Mouse (Mus musculus): Measurements from ENCODE around the gene March9.
"Not testable (repeated sequence)": the region's sequence is repeated elsewhere in the genome, so short reads cannot be mapped to it uniquely, and the experiment has no call there.

March9 gene

DNA sequence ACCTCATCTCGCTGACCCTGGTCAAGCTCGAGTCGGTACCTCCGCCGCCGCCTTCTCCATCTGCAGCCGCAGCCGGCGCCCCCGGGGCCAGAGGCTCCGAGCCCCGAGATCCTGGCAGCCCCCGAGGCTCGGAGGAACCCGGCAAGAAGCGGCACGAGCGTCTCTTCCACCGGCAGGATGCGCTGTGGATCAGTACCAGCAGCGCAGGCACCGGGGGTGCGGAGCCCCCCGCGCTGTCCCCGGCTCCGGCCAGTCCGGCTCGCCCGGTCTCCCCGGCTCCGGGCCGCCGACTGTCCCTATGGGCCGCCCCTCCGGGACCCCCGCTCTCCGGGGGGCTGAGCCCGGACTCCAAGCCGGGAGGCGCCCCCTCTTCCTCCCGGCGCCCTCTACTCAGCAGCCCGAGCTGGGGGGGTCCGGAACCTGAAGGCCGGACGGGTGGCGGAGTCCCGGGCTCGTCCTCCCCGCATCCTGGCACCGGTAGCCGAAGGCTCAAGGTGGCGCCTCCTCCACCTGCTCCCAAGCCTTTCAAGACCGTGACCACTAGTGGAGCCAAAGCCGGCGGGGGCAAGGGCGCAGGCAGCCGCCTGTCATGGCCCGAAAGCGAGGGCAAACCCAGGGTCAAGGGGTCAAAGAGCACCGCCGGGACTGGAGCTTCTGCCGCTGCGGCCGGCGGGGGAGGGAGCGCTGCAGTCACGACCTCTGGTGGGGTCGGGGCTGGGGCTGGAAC, 19.8 kb upstream of the March9 start:
- no peak for DNase-seq

DNA sequence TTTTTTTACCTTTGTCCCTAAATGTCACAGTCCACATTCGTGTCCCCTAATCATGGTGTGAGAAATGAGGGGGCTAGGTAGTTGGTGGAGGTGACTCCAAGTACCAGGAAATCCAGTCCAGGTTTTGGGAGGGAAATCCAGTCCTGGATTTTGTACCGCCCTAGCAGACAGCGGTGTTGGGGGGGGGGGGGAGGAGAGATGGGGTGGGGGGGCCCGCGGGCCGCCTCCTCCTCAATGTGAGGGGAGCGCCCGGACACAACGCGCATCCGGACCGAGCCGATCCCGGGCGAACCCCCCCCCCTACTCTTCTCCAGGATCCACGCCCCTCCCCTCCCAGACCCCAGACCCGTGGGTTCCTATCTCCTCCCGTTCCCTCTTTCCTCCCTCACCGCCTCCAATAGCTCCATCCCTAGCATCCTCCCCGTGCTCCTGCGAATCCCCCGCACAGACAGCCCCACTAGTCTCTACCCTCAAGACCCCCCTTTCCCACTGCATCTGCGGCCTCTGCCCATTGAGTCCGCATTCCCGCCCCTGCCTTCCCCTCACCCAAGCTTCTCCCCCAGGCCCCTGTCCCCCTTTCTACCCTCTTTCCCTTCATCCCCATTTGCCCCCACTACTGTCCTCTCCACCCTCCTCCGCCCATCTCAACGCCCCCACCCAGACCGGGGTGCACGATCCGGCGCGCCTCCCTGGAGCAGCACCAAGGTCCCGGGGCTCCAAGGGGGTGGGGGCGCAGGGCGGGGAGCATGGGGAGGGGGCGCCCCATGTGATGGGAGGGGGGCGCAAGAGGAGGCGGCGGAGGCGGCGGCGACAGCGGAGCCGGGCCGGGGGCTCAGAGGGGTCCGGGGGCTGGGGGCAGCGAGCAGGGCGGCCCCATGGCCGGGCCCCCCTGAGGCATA, 18.9 kb upstream of the March9 start:
- no peak for DNase-seq

DNA sequence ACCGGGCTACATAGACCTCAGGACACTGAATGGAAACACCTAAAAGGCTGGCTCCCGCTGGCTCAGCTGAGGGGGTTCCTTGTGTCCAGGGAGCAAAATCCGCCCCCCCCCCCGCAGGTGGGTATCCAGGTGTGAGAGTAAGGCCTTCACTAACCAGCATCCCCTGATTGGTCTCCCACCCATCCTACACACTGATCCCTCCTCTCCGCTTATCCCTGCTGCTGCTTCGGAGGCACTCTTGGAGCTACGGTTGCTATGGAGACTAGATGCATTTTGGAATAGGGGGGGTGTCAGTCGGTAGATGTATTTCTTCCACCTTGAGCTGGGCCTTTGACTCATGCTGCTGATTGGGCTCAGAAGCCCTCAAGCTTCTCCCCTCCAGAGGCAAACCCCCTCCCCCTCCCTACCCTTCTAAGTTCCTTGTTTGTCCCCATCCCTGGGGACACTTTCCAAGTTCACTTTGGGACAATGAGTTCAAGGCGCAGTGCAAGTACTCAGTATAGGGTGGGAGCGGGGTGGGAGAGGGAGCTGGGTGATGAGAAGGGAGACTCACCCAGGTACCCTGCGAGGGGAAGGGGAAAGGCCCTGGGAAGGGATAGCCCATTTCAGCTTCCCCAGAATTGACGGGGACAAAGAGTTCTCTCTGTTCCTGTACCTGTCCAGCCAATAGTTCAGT, 18.2 kb upstream of the March9 start:
- DNase-seq = no peak

DNA sequence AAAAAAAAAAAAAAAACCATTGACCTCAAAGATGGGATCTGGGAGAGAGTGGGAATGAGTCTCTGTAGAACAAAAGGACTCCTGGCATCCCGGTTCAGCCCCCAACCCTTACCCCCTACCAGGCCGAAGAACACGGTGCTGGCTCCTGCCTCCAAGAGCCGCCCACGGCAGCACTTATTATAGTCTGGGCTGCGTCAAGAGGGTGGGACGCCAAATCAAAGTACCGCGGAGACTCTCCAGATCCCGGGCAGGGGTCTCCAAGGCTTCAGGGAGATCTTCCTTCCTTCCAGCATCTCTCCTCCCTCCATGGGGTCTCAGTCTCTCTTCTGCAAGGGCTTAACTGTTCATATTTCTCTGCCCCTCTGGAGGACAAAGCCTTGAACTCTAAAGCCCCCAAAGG, 17.5 kb upstream of the March9 start:
- DNase-seq = no peak

DNA sequence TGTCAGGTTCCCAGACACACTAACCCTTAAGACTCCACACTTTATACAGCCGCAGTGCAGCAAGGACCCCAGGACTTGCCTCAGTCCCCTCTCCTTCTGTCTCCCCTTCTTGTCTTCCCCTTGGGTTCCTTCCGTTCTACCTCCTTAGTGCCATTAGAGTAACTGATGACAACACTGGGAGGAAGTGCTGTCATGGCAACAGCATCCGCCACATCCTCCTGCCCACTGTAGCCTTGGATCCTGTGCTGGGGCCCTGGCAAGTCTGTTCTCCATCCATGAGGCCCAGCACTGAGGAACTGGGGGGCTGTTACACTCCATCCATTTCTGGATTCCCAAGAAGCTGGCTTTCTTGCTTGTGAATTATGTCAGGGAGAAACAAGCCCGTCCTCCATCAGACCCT, 16.1 kb upstream of the March9 start:
- DNase-seq = no peak

DNA sequence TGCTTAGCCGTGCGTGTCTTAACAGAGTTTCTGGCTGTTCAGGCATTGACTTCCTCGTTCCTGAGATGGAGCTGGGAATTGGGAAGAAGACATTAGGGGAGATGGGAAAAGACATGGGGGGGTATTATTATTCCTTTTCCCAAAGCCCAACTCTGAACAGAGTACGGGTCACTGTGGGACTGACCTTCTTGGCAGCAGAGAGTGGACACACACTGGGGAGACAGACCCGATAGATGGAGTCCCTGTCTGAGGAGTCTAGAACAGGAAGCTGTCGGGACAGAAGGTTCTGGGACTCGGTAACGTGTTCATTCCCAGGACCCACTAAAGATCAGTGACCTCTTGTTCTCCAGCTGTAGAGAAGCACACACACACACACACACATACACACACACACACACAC, 15.7 kb upstream of the March9 start:
- no peak for DNase-seq

DNA sequence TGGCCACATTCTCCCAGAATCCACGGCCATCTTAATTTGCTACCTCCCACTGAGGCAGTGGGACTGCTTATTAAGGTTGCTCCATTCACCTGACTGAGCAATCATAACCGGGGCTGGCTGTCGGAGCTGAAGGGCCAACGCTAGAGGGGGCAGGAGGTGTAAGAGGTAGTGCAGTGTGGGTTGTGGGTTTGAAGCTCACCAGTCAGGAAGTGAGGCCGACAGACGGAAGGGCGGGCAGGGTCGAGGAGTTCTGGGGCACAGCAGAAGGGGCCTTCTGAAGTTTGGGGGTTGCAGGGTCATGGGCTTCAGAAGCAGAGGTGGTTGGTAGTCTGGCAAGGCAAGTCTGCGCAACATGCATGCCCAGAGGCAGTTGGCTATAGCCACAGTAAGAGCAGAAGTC, 15.1 kb upstream of the March9 start, which contains the start of gene Agap2:
Gene Agap2 (plus strand): TSS at position 205 of the 400 bp plus-strand sequence.
- DNase-seq = no peak

DNA sequence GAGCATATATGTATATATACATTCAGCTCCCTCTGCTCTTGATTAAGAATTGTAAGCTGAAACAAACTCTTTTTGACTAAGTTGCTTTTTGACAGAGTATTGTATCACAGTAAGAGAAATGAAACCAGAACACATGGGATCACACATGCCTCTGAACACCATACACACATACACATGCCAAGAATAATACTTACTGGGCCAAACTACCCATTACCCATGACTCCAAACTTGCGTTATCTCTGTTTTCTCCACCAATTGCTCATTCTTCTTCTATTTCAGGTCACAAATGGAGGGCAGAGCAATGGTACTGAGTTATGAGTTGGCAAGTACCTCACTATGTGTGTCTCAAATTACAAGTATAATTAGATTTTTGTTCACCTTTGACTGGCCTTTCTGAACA, 14.0 kb upstream of the March9 start:
- DNase-seq = no peak

DNA sequence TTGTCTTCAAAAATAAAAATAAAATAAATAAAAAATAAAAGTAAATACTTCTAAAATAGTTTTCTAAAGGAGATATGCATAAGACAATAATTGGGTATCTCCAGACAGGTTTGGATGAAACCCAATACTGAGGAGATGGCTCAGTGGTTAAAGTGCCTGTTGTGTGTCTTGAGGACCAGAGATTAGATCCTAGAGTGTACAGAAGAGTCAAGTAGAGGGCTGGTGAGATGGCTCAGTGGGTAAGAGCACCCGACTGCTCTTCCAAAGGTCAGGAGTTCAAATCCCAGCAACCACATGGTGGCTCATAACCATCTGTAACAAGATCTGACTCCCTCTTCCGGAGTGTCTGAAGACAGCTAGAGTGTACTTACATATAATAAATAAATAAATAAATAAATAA, 13.0 kb upstream of the March9 start:
- DNase-seq = not testable (repeated sequence)

DNA sequence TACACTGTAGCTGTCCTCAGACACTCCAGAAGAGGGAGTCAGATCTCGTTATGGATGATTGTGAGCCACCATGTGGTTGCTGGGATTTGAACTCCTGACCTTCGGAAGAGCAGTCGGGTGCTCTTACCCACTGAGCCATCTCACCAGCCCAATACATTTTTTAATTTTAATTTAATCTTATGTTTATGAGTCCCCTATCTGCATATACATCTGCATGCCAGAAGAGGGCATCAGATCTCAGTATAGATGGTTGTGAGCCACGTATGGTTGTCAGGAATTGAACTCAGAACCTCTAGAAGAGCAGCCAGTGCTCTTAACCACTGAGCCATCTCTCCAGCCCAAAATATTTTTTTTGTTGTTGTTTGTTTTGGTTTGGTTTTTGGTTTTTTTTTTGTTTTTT, 12.3 kb upstream of the March9 start:
- not testable (repeated sequence) for DNase-seq

DNA sequence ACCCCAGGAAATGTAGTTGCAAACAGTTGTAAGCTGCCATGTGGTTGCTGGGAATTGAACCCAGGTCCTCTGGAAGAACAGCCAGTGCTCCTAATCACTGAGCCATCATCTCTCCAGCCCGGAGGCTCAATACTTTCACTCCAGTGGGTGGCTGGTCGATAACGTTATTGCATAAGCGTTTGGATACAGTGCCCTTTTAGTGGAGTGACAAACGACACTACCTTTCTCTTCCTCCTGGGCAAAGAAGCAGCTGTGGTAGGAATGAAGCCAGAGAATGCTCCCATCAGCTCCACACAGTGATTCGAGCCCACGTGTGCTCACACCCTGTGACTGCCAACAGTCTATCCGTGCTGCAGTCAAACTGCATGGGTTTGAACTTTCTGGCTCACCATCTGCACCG, 11.2 kb upstream of the March9 start:
- DNase-seq = no peak

DNA sequence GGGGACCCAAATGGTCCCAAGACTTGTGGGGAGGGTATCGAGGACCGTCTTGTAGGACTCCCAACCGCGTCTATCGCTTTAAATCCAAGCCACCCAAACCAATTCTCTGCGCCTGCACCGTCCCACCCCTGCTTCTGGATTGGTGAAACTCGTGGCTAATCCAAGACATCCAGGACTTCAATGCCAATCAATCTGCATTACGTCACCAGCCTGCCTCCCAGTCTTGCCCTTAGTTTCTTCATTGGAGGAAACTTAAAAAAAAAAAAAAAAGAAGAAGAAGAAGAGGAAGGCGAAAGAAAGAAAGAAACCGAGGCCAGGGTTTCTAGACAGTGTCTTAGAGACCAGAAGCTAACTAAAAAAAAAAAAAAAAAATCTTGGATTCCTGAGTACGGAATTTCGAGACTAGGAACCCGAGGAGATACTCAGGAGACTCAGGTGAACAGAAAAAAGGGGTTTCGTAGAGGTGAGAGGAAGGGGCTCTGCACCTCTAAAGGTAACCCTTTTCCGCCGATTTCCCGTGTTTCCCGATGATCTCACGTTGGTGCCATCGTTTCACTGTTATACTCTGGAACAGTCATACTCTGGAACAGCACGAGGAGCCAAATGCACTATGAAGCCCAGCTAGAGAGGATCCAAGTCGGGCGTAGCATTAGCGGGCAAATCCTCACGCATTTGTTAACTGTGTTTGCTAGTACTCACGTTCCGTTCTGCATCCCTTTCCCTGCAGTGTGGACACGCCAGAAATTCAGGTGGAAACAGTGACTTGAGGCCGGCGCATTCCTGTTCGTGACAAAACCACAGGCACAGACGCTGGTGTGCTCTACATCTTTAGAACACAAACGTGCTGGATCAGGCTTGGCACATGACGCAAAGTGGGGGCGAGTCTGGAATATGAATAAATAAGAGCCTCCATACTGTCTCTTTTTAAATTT, 10.5 kb upstream of the March9 start, which contains the start of gene Tspan31:
Gene Tspan31 (minus strand): TSS at position 75 of the 932 bp plus-strand sequence.
- peak; percentile 96 for DNase-seq

DNA sequence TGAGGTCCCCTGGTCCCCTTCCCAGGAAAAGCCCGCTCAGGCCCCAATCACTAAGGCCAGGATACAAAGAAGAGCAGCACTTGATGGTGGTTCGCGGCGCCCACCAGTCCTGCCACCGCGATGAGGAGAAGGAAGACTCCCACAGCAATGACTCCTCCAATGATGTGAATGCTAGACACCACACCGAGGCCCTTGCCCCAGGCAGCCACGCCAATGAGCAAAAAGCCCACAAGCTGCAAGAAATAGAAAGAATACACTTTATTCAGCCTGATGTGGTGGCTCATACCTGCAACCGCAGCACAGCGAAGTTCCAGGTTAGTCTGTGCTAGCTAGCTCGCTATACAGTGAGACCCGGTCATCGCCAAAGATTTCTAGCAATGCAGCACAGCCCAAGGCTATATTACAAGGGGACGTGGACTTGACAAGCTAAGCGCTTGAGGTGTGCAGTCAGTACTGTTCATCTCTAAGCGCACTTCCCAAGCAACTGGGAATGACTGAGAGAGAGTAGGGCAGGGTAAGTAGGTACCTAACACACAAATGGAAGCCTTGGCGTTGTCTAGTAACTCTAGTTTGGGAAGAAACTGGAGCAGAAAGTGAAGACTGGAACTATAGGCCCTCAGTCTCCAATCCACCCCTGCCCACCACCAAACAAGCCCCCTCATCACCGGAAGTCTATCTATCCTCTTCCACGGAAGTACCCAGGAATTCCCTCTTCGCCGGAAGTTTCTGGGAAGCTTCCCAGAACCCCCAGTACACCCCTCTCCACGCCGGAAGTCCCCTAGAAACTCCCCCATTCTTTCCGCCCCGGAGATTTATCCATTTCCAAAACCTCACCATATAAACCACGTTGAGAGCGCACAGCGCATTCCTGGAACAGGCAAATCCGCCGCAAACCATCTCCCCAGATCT, 9.6 kb upstream of the March9 start:
- no peak for DNase-seq

DNA sequence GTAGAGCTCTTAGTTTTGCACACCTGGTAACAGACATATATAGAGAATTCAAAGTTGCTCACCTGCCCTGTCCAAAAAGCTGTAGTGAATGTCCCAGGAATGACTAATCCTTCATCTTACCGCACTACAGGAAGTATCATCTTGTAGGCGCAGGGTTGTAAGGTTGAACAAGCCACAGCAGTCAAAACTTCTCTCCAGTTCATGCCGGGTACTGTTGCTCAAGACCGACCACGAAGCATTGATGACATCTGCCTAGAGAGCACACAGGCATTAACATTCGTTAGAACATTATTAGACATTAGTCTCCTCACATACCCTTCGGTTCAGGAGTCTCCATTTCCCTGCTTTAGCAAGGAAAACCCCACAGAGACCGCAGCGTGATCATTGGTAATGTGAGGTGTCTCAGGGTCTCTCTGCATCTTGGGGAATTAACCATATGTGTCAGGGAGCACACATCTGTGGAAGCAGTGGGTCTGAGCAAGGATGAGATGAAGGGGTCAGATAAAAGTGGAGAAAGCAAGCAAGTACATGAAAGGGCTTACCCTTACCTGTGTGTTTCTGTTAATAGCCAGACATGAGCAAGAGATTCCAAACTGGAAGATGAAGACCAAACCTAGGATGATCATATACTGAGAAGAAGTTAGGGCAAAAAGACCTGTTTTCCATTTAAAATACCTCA, 8.5 kb upstream of the March9 start:
- no peak for DNase-seq

DNA sequence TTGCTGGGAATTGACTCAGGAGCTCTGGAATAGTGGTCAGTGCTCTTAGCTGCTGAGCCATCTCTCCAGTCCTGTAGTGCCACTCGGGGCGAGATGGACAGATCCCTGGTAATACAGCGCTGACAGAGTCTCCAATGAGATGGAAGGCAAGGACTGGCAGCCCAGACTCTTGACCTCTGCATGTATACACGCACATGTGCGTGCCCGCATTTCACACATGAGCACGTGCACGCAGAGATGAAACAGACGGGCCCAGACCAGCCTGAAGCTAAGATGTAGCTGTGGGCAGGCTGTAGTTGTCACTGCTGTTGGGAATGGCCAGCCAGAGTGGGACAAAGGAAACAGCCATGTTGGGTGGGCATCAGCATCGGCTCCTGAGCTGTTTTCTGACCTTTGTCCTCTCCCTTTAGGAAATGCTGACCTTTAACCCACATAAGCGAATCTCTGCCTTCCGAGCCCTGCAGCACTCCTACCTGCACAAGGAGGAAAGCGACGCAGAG, 6.6 kb upstream of the March9 start:
- DNase-seq = no peak

DNA sequence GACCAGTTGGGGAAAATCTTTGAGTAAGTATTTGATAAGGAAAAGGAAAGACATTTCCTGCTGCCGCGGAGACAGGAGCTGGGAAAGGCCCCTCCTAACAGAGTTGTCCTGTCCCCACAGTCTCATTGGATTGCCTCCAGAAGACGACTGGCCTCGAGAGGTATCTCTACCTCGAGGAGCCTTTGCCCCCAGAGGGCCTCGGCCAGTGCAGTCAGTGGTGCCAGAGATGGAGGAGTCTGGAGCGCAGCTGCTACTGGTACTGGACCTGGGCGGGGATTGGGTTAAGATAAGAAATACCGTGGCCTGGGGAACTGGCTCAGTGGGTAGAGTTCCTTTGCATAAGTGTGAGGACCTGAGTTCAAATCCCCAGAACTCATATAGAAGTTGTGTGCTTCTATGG, 6.0 kb upstream of the March9 start:
- no peak for DNase-seq

DNA sequence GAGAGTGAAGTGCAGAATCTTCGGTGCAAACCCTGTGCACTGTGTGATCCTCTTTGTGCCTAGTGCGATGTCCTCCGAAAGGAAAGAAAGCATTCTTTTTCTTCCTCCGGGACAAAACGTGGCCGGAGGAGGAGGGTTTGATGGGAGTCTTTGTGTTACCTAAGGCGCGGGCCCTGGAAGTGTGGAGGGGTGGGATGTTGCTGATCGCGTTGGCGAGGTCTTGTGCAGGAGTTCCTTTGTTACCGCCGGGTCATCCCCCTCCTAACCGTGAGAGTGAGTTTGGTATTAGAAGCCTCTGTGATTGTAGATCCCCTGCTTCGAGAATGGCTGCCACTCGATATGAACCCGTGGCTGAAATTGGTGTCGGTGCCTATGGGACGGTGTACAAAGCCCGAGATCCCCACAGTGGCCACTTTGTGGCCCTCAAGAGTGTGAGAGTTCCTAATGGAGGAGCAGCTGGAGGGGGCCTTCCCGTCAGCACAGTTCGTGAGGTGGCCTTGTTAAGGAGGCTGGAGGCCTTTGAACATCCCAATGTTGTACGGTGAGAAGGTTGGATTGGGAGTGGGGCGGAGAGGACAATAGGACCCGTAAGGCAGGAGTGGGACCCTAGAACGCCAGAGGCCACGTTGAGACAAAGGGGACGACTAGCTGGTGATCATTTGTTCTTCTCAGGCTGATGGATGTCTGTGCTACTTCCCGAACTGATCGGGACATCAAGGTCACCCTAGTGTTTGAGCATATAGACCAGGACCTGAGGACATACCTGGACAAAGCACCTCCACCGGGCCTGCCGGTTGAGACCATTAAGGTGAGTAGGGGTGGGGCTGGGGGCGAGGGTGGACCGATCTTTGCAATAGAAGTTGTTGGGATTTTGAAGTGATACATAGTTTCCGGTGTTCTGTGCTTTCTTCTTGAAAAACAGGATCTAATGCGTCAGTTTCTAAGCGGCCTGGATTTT, 4.2 kb upstream of the March9 start:
- DNase-seq = no peak

DNA sequence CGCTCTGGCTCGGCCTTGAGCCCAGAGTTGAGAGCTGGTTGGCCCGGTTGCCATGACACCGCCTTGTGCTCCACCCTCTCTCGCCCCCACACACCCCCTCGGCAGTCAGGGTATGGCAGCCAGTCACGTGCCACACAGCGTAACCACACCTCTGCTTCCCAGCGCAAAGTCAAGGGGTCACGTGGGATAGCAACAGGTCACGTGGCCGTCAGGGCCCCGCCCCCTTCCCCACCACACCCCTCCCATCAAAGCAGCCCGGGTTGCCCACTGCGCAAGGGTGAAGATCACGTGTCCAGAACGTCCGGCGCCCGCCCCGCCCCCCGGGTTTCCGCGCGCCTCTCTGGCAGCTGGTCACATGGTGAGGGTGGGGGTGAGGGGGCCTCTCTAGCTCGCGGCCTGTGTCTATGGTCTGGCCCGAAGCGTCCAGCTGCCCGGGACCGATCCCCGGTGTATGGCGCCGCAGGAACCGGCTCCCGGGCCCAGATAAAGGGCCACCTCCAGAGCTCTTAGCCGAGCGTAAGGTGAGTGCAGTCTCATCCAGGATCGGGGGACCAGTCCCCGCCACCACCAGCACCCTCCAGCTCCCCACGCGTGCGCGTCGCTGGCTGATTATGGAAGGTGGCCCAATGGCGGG, 3.4 kb upstream of the March9 start, which contains the start of gene Cdk4:
Gene Cdk4 (plus strand): TSS at position 296 of the 634 bp plus-strand sequence.
- DNase-seq = peak; percentile 98

DNA sequence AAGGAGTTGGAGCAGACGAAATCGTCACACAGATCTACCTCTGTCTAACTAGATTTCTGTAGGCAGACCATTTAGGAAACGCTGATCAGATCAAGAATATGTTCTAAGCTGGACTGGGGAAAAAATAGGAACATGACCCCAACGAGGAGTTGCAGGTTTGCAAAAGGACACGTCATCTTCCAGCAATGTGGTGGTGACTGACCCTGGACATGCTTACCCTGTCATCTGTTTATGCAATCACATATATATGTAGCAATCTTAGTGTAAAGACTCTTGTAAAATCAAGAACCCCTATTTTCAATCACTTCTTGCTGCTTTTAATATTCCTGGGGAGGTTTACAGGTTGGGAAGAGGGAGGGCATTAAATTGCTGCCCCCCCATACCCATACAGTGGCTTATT, 2.5 kb upstream of the March9 start:
- no peak for DNase-seq
